Mouse (Mus musculus) hindbrain, embryonic 15.5 days (tissue): Measurements from ENCODE around the gene Cfap45. TPM values are rescaled to one million over a fixed set of nuclear protein-coding genes. Genes with fewer than 3 reads are reported as not detected.

Experiments used
- ATAC-seq: fragments of 200-750 bp; cut with Nextera tagmentation; 2 replicates; pipeline ENCODE4 v1.8.0; 2017; ENCODE audit warnings: low read depth, moderate number of reproducible peaks, moderate TSS enrichment; ENCODE audit not compliant: low FRiP score
- H3K27ac ChIP-seq: fragments of 300-500 bp; sonication (generic); replicated peaks from 2 replicates; pipeline ENCODE4 v1.5.1; 2015; ENCODE audit warnings: mild to moderate bottlenecking, inconsistent platforms
- H3K27me3 ChIP-seq: fragments of 300-500 bp; sonication (generic); 2 replicates; pipeline ENCODE4 v1.6.1; 2015; ENCODE audit warnings: control low read depth, inconsistent platforms
- H3K36me3 ChIP-seq: fragments of 300-500 bp; sonication (generic); 2 replicates; pipeline ENCODE4 v1.6.1; 2015; ENCODE audit warnings: control low read depth, inconsistent platforms
- H3K4me1 ChIP-seq: fragments of 300-500 bp; sonication (generic); replicated peaks from 2 replicates; pipeline ENCODE4 v1.6.1; 2015; ENCODE audit warnings: control low read depth, inconsistent platforms
- H3K4me2 ChIP-seq: fragments of 300-500 bp; sonication (generic); 2 replicates; pipeline ENCODE4 v1.6.1; 2015; ENCODE audit warnings: moderate library complexity, mild to moderate bottlenecking, inconsistent platforms
- H3K4me3 ChIP-seq: fragments of 300-500 bp; sonication (generic); 2 replicates; pipeline ENCODE4 v1.5.1; 2015; ENCODE audit warnings: mild to moderate bottlenecking, inconsistent platforms
- H3K9ac ChIP-seq: fragments of 300-500 bp; sonication (generic); 2 replicates; pipeline ENCODE4 v1.6.1; 2015; ENCODE audit warnings: inconsistent platforms
- H3K9me3 ChIP-seq: fragments of 300-500 bp; sonication (generic); 2 replicates; pipeline ENCODE4 v1.6.1; 2016; ENCODE audit warnings: control low read depth, inconsistent platforms
- WGBS: fragments of 180-500 bp; shearing (Covaris S2); methylation state at CpG from one replicate; pipeline ENCODE4 v1.1.7; 2015; 5-methylcytosine and 5-hydroxymethylcytosine counted together
- polyA plus RNA-seq: library from polyadenylated mRNA; unstranded; fragments of >200 nt; fragmentation: Nextera tagmentation; extraction: Ambion mirVana; gene quantifications from 2 replicates; pipeline ENCODE4 v1.2.1, GENCODE M21; 2015

The Cfap45 gene
- polyA plus RNA-seq, 1 experiment from 2014 or later: 4.6 TPM

GRCm38 (mm10) chr1:172525971-172526370 is 5.4 kb downstream of the Cfap45 start:
- Histone ChIP-seq H3K27me3 (no peaks in the 10 kb centered on the region), H3K4me2 (no peak overlapping the region), H3K27ac (no peak overlapping the region), H3K36me3 (no peaks in the 10 kb centered on the region), H3K4me3 (no peak overlapping the region), H3K9me3 (no peaks in the 10 kb centered on the region), H3K4me1 (peaks cover 15% of the 10 kb centered on the region), H3K9ac (no peak overlapping the region)
- ATAC-seq: no peak
- WGBS: 76% methylated on average over 7 of the region's 7 CpGs

- Histone ChIP-seq H3K27me3 (no peaks in the 10 kb centered on the region), H3K4me2 (no peak overlapping the region), H3K27ac (no peak overlapping the region), H3K4me1 (peaks cover 12% of the 10 kb centered on the region), H3K36me3 (no peaks in the 10 kb centered on the region), H3K4me3 (no peak overlapping the region), H3K9ac (no peak overlapping the region), H3K9me3 (no peaks in the 10 kb centered on the region)
- 74% methylated on average over 23 of the region's 23 CpGs for WGBS
- no peak for ATAC-seq
Observed at GRCm38 (mm10) chr1:172526380-172527081, 5.9 kb downstream of the Cfap45 start.

DNA sequence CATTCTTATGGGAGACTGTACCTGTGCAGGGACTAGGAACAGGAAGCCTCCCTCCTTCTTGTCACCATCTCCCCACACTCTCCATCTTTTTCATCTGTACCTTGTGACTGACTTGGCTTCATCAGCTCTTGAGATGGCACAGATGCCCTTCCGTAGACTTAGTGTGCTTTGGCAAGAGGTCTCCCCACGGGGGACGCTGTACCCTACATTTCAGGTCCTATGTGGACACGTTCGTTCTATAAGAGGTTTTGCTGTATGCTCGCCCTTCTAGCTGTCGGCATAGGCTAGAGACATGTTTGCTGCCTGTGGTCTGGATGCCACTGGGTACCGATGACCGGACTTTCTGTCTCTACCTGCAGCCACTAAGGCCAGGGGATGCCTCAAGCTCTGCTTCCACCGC is 6.8 kb downstream of the Cfap45 start:
- Histone ChIP-seq H3K9ac (no peak overlapping the region), H3K4me2 (no peak overlapping the region), H3K9me3 (no peaks in the 10 kb centered on the region), H3K4me1 (peaks cover 12% of the 10 kb centered on the region), H3K36me3 (no peaks in the 10 kb centered on the region), H3K4me3 (no peak overlapping the region), H3K27me3 (no peaks in the 10 kb centered on the region), H3K27ac (no peak overlapping the region)
- no peak for ATAC-seq
- WGBS: 93% methylated on average over 10 of the region's 10 CpGs

- H3K4me1 ChIP-seq: peaks cover 18% of the 10 kb centered on the region
- peak; percentile 59; the same call in 1 of the 2 replicates for ATAC-seq
- H3K27me3 ChIP-seq: no peaks in the 10 kb centered on the region
- no peaks in the 10 kb centered on the region for H3K9me3 ChIP-seq
- WGBS: 5% methylated on average over 7 of the region's 7 CpGs
- H3K36me3 ChIP-seq: no peaks in the 10 kb centered on the region
- H3K9ac ChIP-seq: no peak overlapping the region
- no peak overlapping the region for H3K4me3 ChIP-seq
- H3K4me2 ChIP-seq: no peak overlapping the region
- no peak overlapping the region for H3K27ac ChIP-seq
Observed at GRCm38 (mm10) chr1:172528701-172529100, 8.1 kb downstream of the Cfap45 start.

GRCm38 (mm10) chr1:172530544-172531220 is 10.1 kb downstream of the Cfap45 start:
- Histone ChIP-seq H3K36me3 (no peaks in the 10 kb centered on the region), H3K9me3 (no peaks in the 10 kb centered on the region), H3K4me2 (no peak overlapping the region), H3K27ac (no peak overlapping the region), H3K27me3 (no peaks in the 10 kb centered on the region), H3K9ac (no peak overlapping the region), H3K4me3 (no peak overlapping the region), H3K4me1 (peaks cover 11% of the 10 kb centered on the region)
- no peak for ATAC-seq
- 42% methylated on average over 8 of the region's 8 CpGs for WGBS

- H3K4me1 ChIP-seq: peaks cover 11% of the 10 kb centered on the region
- H3K9ac ChIP-seq: no peak overlapping the region
- H3K9me3 ChIP-seq: no peaks in the 10 kb centered on the region
- ATAC-seq: peak; percentile 52
- no peaks in the 10 kb centered on the region for H3K36me3 ChIP-seq
- no peak overlapping the region for H3K27ac ChIP-seq
- 3% methylated on average over 13 of the region's 13 CpGs for WGBS
- peak overlapping the region; percentile 12 for H3K4me3 ChIP-seq
- peak overlapping the region; percentile 51 for H3K4me2 ChIP-seq
- H3K27me3 ChIP-seq: no peaks in the 10 kb centered on the region
Observed at GRCm38 (mm10) chr1:172532551-172532950, 11.9 kb downstream of the Cfap45 start.

GRCm38 (mm10) chr1:172535116-172535515 is 14.5 kb downstream of the Cfap45 start:
- Histone ChIP-seq H3K9me3 (no peaks in the 10 kb centered on the region), H3K36me3 (no peaks in the 10 kb centered on the region), H3K9ac (no peak overlapping the region), H3K27me3 (no peaks in the 10 kb centered on the region), H3K4me3 (no peak overlapping the region), H3K4me1 (peaks cover 16% of the 10 kb centered on the region), H3K27ac (no peak overlapping the region), H3K4me2 (no peak overlapping the region)
- 72% methylated on average over 16 of the region's 16 CpGs for WGBS
- no peak for ATAC-seq

GRCm38 (mm10) chr1:172539827-172540226 is 19.2 kb downstream of the Cfap45 start:
- Histone ChIP-seq H3K27ac (peak overlapping the region; percentile 62; the same call in 1 of the 2 replicates), H3K4me3 (no peak overlapping the region), H3K9me3 (no peaks in the 10 kb centered on the region), H3K9ac (no peak overlapping the region), H3K4me1 (peaks cover 14% of the 10 kb centered on the region), H3K36me3 (no peaks in the 10 kb centered on the region), H3K4me2 (no peak overlapping the region), H3K27me3 (no peaks in the 10 kb centered on the region)
- WGBS: 54% methylated on average over 6 of the region's 6 CpGs
- ATAC-seq: no peak

DNA sequence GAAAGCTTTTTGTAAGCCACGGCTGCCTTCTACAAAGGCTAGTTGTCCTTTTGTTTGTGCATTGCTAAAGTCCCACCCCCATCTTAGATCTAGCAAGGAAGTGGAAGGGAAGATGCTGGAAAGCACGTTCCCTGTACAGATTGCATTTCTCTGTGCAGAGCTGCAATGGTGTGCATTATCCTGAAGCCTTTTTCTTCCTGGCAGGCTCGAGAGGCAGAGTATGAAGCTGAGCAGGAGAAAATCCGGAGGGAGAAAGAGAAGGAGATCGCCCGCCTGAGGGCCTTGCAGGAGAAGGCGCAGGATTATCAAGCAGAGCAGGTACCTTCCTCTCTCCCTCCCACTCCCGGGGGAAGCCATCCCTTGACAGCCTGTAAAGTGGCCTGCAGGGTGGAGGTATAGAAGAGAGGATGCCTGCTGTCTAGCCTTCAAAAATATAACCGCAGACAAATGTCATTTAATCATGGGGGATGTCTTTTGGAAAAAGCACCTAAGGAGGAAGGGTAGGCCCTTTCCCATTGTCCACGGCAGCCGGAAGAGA is 19.8 kb downstream of the Cfap45 start:
- no peaks in the 10 kb centered on the region for H3K9me3 ChIP-seq
- no peaks in the 10 kb centered on the region for H3K27me3 ChIP-seq
- H3K27ac ChIP-seq: peak overlapping the region; percentile 62
- 47% methylated on average over 11 of the region's 11 CpGs for WGBS
- H3K4me3 ChIP-seq: no peak overlapping the region
- no peaks in the 10 kb centered on the region for H3K36me3 ChIP-seq
- no peak overlapping the region for H3K4me2 ChIP-seq
- peaks cover 14% of the 10 kb centered on the region for H3K4me1 ChIP-seq
- peak; percentile 57; the same call in 1 of the 2 replicates for ATAC-seq
- H3K9ac ChIP-seq: no peak overlapping the region; the same call in 1 of the 2 replicates

DNA sequence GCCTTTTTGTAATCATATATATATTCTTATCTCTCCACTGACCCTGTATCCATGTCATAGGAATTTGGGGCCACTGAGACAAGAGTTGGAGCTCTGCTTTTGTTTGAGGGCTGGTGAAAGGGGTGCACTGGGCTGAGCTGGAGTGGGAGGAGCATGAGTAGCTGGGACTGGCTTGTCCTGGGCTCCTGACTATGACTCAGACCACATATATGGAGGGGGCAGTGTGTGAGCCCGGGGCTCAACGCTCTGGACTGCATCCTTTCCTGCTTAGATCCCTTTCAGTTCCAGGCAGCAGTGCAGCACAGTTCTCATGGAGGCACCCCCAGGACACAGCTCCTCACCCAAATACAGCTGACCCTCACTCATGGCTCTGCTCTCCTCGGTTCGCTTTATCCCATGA is 25.5 kb downstream of the Cfap45 start:
- Histone ChIP-seq H3K4me3 (no peak overlapping the region), H3K9ac (no peak overlapping the region), H3K9me3 (no peaks in the 10 kb centered on the region), H3K27ac (no peak overlapping the region), H3K4me2 (no peak overlapping the region), H3K27me3 (no peaks in the 10 kb centered on the region), H3K36me3 (no peaks in the 10 kb centered on the region), H3K4me1 (peaks cover 19% of the 10 kb centered on the region)
- no peak for ATAC-seq
- 94% methylated on average over 4 of the region's 4 CpGs for WGBS

DNA sequence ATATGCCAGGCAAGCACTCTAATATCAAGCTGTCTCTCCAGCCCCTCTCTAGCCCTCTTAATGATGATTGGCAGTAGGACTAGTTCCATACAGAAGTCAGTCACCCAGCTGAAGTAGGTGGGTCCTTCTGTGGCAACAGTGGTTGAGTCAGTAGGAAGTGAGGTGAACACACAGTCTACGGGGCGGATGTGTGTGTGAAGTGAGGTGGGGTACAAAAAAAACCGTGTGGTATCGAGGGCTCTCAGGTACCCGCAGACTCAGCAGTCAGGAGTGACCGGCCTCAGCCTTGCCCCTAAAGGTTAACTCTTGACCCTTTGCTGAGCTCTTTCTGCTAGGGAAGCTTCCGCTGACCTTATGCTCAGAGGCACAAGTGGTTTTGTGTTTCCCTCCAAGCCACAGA is 27.9 kb downstream of the Cfap45 start:
- no peak overlapping the region for H3K9ac ChIP-seq
- WGBS: 60% methylated on average over 7 of the region's 7 CpGs
- no peak overlapping the region for H3K4me2 ChIP-seq
- H3K4me3 ChIP-seq: no peak overlapping the region
- peaks cover 20% of the 10 kb centered on the region for H3K4me1 ChIP-seq
- H3K9me3 ChIP-seq: no peaks in the 10 kb centered on the region
- no peaks in the 10 kb centered on the region for H3K27me3 ChIP-seq
- no peaks in the 10 kb centered on the region for H3K36me3 ChIP-seq
- ATAC-seq: no peak
- no peak overlapping the region for H3K27ac ChIP-seq

- Histone ChIP-seq H3K4me3 (no peak overlapping the region), H3K9ac (no peak overlapping the region), H3K4me2 (peak overlapping the region; percentile 56), H3K27me3 (no peaks in the 10 kb centered on the region), H3K4me1 (peaks cover 20% of the 10 kb centered on the region), H3K9me3 (no peaks in the 10 kb centered on the region), H3K27ac (no peak overlapping the region), H3K36me3 (no peaks in the 10 kb centered on the region)
- ATAC-seq: no peak
- 19% methylated on average over 2 of the region's 2 CpGs for WGBS
Observed at GRCm38 (mm10) chr1:172549314-172549713, 28.7 kb downstream of the Cfap45 start.
